In the genomic region with DNA sequence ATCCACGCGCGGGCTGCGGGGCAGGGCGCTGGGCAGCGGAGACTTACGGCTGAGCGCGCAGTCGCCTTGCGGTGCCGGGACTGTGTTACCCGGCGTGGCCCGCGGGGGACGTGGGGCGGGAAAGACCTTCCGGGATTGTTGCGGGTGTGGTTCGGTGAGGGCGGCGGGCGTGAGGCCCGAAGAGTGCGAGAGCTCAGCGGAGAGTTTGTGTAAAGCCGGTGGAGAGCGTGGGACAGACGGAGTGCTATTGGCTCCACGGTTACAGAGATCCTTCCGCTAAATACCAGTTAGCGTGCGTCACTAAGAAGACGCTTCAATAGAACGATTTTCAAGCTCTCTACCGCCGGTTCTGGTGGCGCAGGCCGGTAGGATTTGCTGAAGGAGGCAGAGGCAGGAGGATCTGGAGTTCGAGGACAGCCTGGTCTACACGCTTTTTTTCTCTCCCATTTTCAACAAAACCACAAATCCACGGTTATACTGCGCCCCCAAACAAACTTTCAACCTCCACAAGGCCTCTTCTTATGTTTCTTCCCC, we compare ENCODE assay signal across 8 mouse cellular contexts. TPM values are rescaled to one million over a fixed set of nuclear protein-coding genes. Genes with fewer than 3 reads are reported as not detected.
DNase-seq lines count a peak whose midpoint lies in the region; ATAC-seq and TF ChIP-seq lines count a peak whose summit lies in the region.

No protein-coding gene starts in this region.

- H3K4me3 ChIP-seq in gastrocnemius, adult 2 months = peak overlapping the region; percentile 93
- peak overlapping the region; percentile 61 for H3K4me3 ChIP-seq in hindbrain, postnatal 0 days (ENCODE audit: low read length)
- peak overlapping the region; percentile 97 for H3K4me3 ChIP-seq in left cerebral cortex, adult 2 months
- peak overlapping the region; percentile 75 for H3K4me3 ChIP-seq in macrophage (ENCODE audit: inconsistent target)

- peak; percentile 61 for ATAC-seq in activated CD4-positive, CD25-positive, alpha-beta regulatory T cell, adult 4 months
- peak; percentile 48 for ATAC-seq in common myeloid progenitor, adult 5-6 weeks (replicated peaks; ENCODE audit: low read depth, poor library complexity, severe bottlenecking)
- ATAC-seq in hindbrain, postnatal 0 days = peak; percentile 90

- H3K4me1 ChIP-seq in hindbrain, postnatal 0 days (ENCODE audit: insufficient read depth, low read length) = 0 out of 2 replicates have a peak, but pooled peaks cover 3% of the 10 kb centered on the region

- TF ChIP-seq CTCF in gastrocnemius, adult 2 months (IDR thresholded peaks at IDR 0.05) = no peak
- TF ChIP-seq CTCF in hindbrain, postnatal 0 days (IDR thresholded peaks at IDR 0.05; ENCODE audit: low read depth) = peak; percentile 24
- no peak; the same call in 1 of the 2 replicates for TF ChIP-seq CTCF in left cerebral cortex, adult 2 months (IDR thresholded peaks at IDR 0.05)

- no peaks in the 10 kb centered on the region for H3K27me3 ChIP-seq in hindbrain, postnatal 0 days (ENCODE audit: insufficient read depth, low read length)

- intact Hi-C loops in gastrocnemius, adult 2 months (cut with DNase I) = loop anchor here (10.0 kb wide), 1 partner anchor 692 kb away; the partner anchor contains the start of gene Gabarapl1
- intact Hi-C loops in left cerebral cortex, adult 2 months (cut with DNase I) = loop anchor here (1.0 to 2.0 kb wide), 2 partner anchors 102 to 690 kb away; partner anchors contain the start of gene Gabarapl1

- no peaks in the 10 kb centered on the region for H3K36me3 ChIP-seq in hindbrain, postnatal 0 days (ENCODE audit: insufficient read depth, low read length)
- no peaks in the 10 kb centered on the region for H3K36me3 ChIP-seq in macrophage (ENCODE audit: inconsistent target)

- peak overlapping the region; percentile 97 for H3K27ac ChIP-seq in gastrocnemius, adult 2 months
- H3K27ac ChIP-seq in hindbrain, postnatal 0 days = peak overlapping the region; percentile 88
- peak overlapping the region; percentile 91 for H3K27ac ChIP-seq in left cerebral cortex, adult 2 months
- H3K27ac ChIP-seq in macrophage = peak overlapping the region; percentile 91

- no peaks in the 10 kb centered on the region for H3K79me2 ChIP-seq in macrophage (ENCODE audit: inconsistent target)

- H3K4me2 ChIP-seq in hindbrain, postnatal 0 days (ENCODE audit: low read depth, low read length) = peak overlapping the region; percentile 61

- DNase-seq in gastrocnemius, adult 2 months = peak; percentile 90
- peak; percentile 97 for DNase-seq in hindbrain, postnatal 0 days (ENCODE audit: low spot score)
- DNase-seq in left cerebral cortex, adult 2 months (ENCODE audit: extremely low spot score in 1 of 2, low spot score in 2 of 2) = peak; percentile 93 to 95
- peak; percentile 95 for DNase-seq in retina, postnatal 7 days (ENCODE audit: low read depth, low spot score)
- peak; percentile 89 for DNase-seq in urinary bladder, adult 18-20 months (ENCODE audit: low spot score in 2 of 2)

- H3K9ac ChIP-seq in hindbrain, postnatal 0 days (replicated peaks; ENCODE audit: low read length) = peak overlapping the region; percentile 64

- WGBS in hindbrain, postnatal 0 days = under 1% methylated on average over 44 of the region's 44 CpGs
- under 1% methylated on average over 44 of the region's 44 CpGs for WGBS in macrophage (ENCODE audit: missing documents)

- no peaks in the 10 kb centered on the region for H3K9me3 ChIP-seq in hindbrain, postnatal 0 days (ENCODE audit: low read length)

RNA-seq across cellular contexts. Expression of gene Klrb1b, which starts 16.9 kb away (rescaled TPM):
- polyA plus RNA-seq in activated CD4-positive, CD25-positive, alpha-beta regulatory T cell, adult 4 months (2017; shearing (Covaris generic)) = not detected
- total RNA-seq in common myeloid progenitor, adult 5-6 weeks (2017) = not detected in 2 replicates
- not detected for total RNA-seq in gastrocnemius, adult 2 months (2021)
- total RNA-seq in hindbrain, postnatal 0 days (2014; rRNA removed) = not detected in 2 replicates
- not detected in 2 replicates for polyA plus RNA-seq in hindbrain, postnatal 0 days (2015; fragmentation: Nextera tagmentation; extraction: Ambion mirVana)
- total RNA-seq in left cerebral cortex, adult 2 months (2021) = not detected
- total RNA-seq in macrophage (2018; cell fraction: chromatin; rRNA removed) = not detected
- total RNA-seq in macrophage (2018; cell fraction: cytosol; rRNA removed) = under 1 TPM in 3 of 26 experiments, not detected in 23; 0.05 to 0.19 (median 0.05) TPM
- not detected for total RNA-seq in macrophage (2018; cell fraction: nucleus; rRNA removed)
- 0.24 TPM in 1 of 3 replicates, not detected in the others for polyA plus RNA-seq in macrophage (2018)

RNA-seq across cellular contexts. Expression of gene Gm44511, which starts 16.9 kb away (rescaled TPM):
- not detected for polyA plus RNA-seq in activated CD4-positive, CD25-positive, alpha-beta regulatory T cell, adult 4 months (2017; shearing (Covaris generic))
- 1.5 and 2.0 TPM in 2 replicates for total RNA-seq in common myeloid progenitor, adult 5-6 weeks (2017)
- not detected for total RNA-seq in gastrocnemius, adult 2 months (2021)
- not detected in 2 replicates for total RNA-seq in hindbrain, postnatal 0 days (2014; rRNA removed)
- not detected in 2 replicates for polyA plus RNA-seq in hindbrain, postnatal 0 days (2015; fragmentation: Nextera tagmentation; extraction: Ambion mirVana)
- not detected for total RNA-seq in left cerebral cortex, adult 2 months (2021)
- total RNA-seq in macrophage (2018; cell fraction: chromatin; rRNA removed) = not detected
- total RNA-seq in macrophage (2018; cell fraction: cytosol; rRNA removed) = not detected
- 1 to 10 TPM in 1 of 26 experiments, not detected in 25; 1.8 TPM for total RNA-seq in macrophage (2018; cell fraction: nucleus; rRNA removed)
- polyA plus RNA-seq in macrophage (2018) = not detected in 3 replicates

RNA-seq across cellular contexts. Expression of gene Clec2i, which starts 44.4 kb away (rescaled TPM):
- 10 to 100 TPM; 55.9 to 76.5 TPM for polyA plus RNA-seq in activated CD4-positive, CD25-positive, alpha-beta regulatory T cell, adult 4 months (2017; shearing (Covaris generic))
- total RNA-seq in common myeloid progenitor, adult 5-6 weeks (2017) = 8.0 and 8.1 TPM in 2 replicates
- total RNA-seq in gastrocnemius, adult 2 months (2021) = not detected
- not detected in 2 replicates for total RNA-seq in hindbrain, postnatal 0 days (2014; rRNA removed)
- 0.06 and 0.08 TPM in 2 replicates for polyA plus RNA-seq in hindbrain, postnatal 0 days (2015; fragmentation: Nextera tagmentation; extraction: Ambion mirVana)
- total RNA-seq in left cerebral cortex, adult 2 months (2021) = not detected
- total RNA-seq in macrophage (2018; cell fraction: chromatin; rRNA removed) = 1 to 10 TPM in 22 of 26 experiments, under 1 TPM in 4; 0.40 to 9.4 (median 3.6) TPM
- 1 to 10 TPM; 1.3 to 8.4 (median 5.8) TPM for total RNA-seq in macrophage (2018; cell fraction: cytosol; rRNA removed)
- total RNA-seq in macrophage (2018; cell fraction: nucleus; rRNA removed) = 10 to 100 TPM in 9 of 26 experiments, 1 to 10 TPM in 16, under 1 TPM in 1; 0.79 to 19.6 (median 7.8) TPM
- polyA plus RNA-seq in macrophage (2018) = 4.1 to 7.2 TPM (median 5.9 TPM) in 3 replicates

RNA-seq across cellular contexts. Expression of gene BC035044, which starts 47.9 kb away (rescaled TPM):
- 1 to 10 TPM; 4.2 to 6.0 TPM for polyA plus RNA-seq in activated CD4-positive, CD25-positive, alpha-beta regulatory T cell, adult 4 months (2017; shearing (Covaris generic))
- total RNA-seq in common myeloid progenitor, adult 5-6 weeks (2017) = 213 and 215 TPM in 2 replicates
- total RNA-seq in gastrocnemius, adult 2 months (2021) = not detected
- total RNA-seq in hindbrain, postnatal 0 days (2014; rRNA removed) = 0.61 TPM in 1 of 2 replicates, not detected in the other
- 0.39 and 0.88 TPM in 2 replicates for polyA plus RNA-seq in hindbrain, postnatal 0 days (2015; fragmentation: Nextera tagmentation; extraction: Ambion mirVana)
- 1 to 10 TPM in 1 of 2 experiments, under 1 TPM in 1; 0.94 to 1.5 TPM for total RNA-seq in left cerebral cortex, adult 2 months (2021)
- 10 to 100 TPM in 1 of 26 experiments, 1 to 10 TPM in 13, under 1 TPM in 6, not detected in 6; 0.52 to 10.2 (median 1.8) TPM for total RNA-seq in macrophage (2018; cell fraction: chromatin; rRNA removed)
- 1 to 10 TPM in 16 of 26 experiments, under 1 TPM in 10; 0.56 to 3.7 (median 1.2) TPM for total RNA-seq in macrophage (2018; cell fraction: cytosol; rRNA removed)
- total RNA-seq in macrophage (2018; cell fraction: nucleus; rRNA removed) = 1 to 10 TPM in 20 of 26 experiments, under 1 TPM in 4, not detected in 2; 0.40 to 7.4 (median 2.0) TPM
- polyA plus RNA-seq in macrophage (2018) = 0.64 to 4.3 TPM (median 0.99 TPM) in 3 replicates

RNA-seq across cellular contexts. Expression of gene Klrb1c, which starts 54.0 kb away (rescaled TPM):
- polyA plus RNA-seq in activated CD4-positive, CD25-positive, alpha-beta regulatory T cell, adult 4 months (2017; shearing (Covaris generic)) = 1 to 10 TPM; 1.5 to 3.8 TPM
- total RNA-seq in common myeloid progenitor, adult 5-6 weeks (2017) = 0.44 and 0.59 TPM in 2 replicates
- not detected for total RNA-seq in gastrocnemius, adult 2 months (2021)
- 0.10 TPM in 1 of 2 replicates, not detected in the other for total RNA-seq in hindbrain, postnatal 0 days (2014; rRNA removed)
- polyA plus RNA-seq in hindbrain, postnatal 0 days (2015; fragmentation: Nextera tagmentation; extraction: Ambion mirVana) = 0.13 and 0.14 TPM in 2 replicates
- not detected for total RNA-seq in left cerebral cortex, adult 2 months (2021)
- total RNA-seq in macrophage (2018; cell fraction: chromatin; rRNA removed) = not detected
- total RNA-seq in macrophage (2018; cell fraction: cytosol; rRNA removed) = not detected
- total RNA-seq in macrophage (2018; cell fraction: nucleus; rRNA removed) = not detected
- polyA plus RNA-seq in macrophage (2018) = 0.22 TPM in 1 of 3 replicates, not detected in the others

Comparison
In these comparisons a context has a peak if more than half of its experiments do, and no peak if none do; other contexts are left out.
1. Peak in every context shown above with its lines: DNase-seq, ATAC-seq, H3K4me3 ChIP-seq and H3K27ac ChIP-seq.